Mouse (Mus musculus) olfactory bulb, adult 2 months (tissue): ENCODE measurements around the gene Emp1.

Experiments
- CTCF ChIP-seq: fragments of 200-500 bp; IDR thresholded peaks from 2 replicates; pipeline ENCODE4 v1.5.1; 2012; ENCODE audit warnings: low read depth, mild to moderate bottlenecking, low read length, moderate library complexity; ENCODE audit not compliant: insufficient read depth
- POLR2A ChIP-seq: fragments of 200-500 bp; IDR thresholded peaks from 2 replicates; pipeline ENCODE4 v1.6.1; 2012; ENCODE audit warnings: mild to moderate bottlenecking, low read depth, low read length, moderate library complexity; ENCODE audit not compliant: insufficient read depth

DNA sequence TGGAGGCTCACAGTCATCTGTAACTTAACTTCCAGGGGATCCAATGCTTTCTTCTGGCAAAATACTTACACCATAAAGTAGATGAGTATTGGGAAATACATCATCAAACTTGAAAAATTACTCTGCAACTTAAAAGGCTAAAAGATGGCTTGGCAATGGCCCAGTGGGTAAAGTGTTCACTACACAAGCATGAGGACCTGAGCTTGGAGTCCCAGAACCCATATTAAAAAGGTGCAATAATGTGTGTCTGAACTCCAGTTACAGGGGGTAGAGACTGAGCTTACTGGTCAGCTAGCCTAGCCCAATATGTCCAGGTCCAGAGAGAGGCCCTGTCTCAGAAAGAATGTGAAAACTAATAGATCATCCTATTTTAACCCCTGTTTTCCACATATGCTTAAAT, 21.6 kb downstream of the Emp1 start:
- no peak for TF ChIP-seq POLR2A
- no peak for TF ChIP-seq CTCF
